Mouse (Mus musculus) ES-E14 (cell line): ENCODE measurements around the gene Ntng1. TPM values are rescaled to one million over a fixed set of nuclear protein-coding genes. Genes with fewer than 3 reads are reported as not detected.

ENCODE experiments used
- DNase-seq: peaks from one replicate; pipeline ENCODE4 v3.0.0-alpha.2; 2013; ENCODE audit warnings: low read depth, low spot score
- H3K27ac ChIP-seq: 2 replicates; pipeline ENCODE4 v1.5.1; 2012; ENCODE audit warnings: low read depth, mild to moderate bottlenecking, low read length, moderate library complexity, mixed read lengths; ENCODE audit not compliant: poor library complexity, insufficient read depth, severe bottlenecking
- H3K36me3 ChIP-seq: 2 replicates; pipeline ENCODE4 v1.6.1; 2012; ENCODE audit warnings: mild to moderate bottlenecking, low read length, moderate library complexity, mixed read lengths; ENCODE audit not compliant: control insufficient read depth, poor library complexity, insufficient read depth, severe bottlenecking
- H3K4me1 ChIP-seq, 2 experiments: fragments of 150-350 bp in 1 of 2; sonication (generic) in 1 of 2; 2 replicates each; pipeline ENCODE4 v1.6.1; 2012; ENCODE audit warnings: low read length in 2 of 2, mild to moderate bottlenecking in 1 of 2, mixed read lengths in 1 of 2; ENCODE audit not compliant: control insufficient read depth in 2 of 2, insufficient read depth in 2 of 2, poor library complexity in 1 of 2
- H3K4me3 ChIP-seq, 2 experiments: fragments of 150-350 bp in 1 of 2; sonication (generic) in 1 of 2; 2 replicates each; pipeline ENCODE4 v1.5.1; 2012; ENCODE audit warnings: low read length in 2 of 2, low read depth in 1 of 2, mild to moderate bottlenecking in 1 of 2, mixed read lengths in 1 of 2; ENCODE audit not compliant: insufficient read depth in 1 of 2, poor library complexity in 1 of 2, severe bottlenecking in 1 of 2
- H3K9ac ChIP-seq: 2 replicates; pipeline ENCODE4 v1.6.1; 2012; ENCODE audit warnings: low read depth, mild to moderate bottlenecking, low read length, mixed read lengths; ENCODE audit not compliant: poor library complexity, insufficient read depth, severe bottlenecking
- H3K9me3 ChIP-seq: fragments of 150-350 bp; sonication (generic); 2 replicates; pipeline ENCODE4 v1.6.1; 2012; ENCODE audit warnings: low read depth, mild to moderate bottlenecking, low read length; ENCODE audit not compliant: control insufficient read depth, insufficient read depth
- CHD2 ChIP-seq: IDR thresholded peaks from 2 replicates; pipeline ENCODE4 v1.6.1; 2014; ENCODE audit warnings: mild to moderate bottlenecking, low read depth, low read length, inconsistent platforms
- HCFC1 ChIP-seq: IDR thresholded peaks from 2 replicates; pipeline ENCODE4 v1.6.1; 2012; ENCODE audit warnings: low read length, inconsistent platforms, borderline replicate concordance; ENCODE audit not compliant: insufficient read depth
- MAFK ChIP-seq: IDR thresholded peaks from 2 replicates; pipeline ENCODE4 v1.6.1; 2014; ENCODE audit warnings: mild to moderate bottlenecking, low read depth, low read length, inconsistent platforms; ENCODE audit not compliant: insufficient read depth
- ZC3H11A ChIP-seq: IDR thresholded peaks from 2 replicates; pipeline ENCODE4 v1.6.1; 2012; ENCODE audit warnings: low read depth, mild to moderate bottlenecking, inconsistent platforms, low read length, borderline replicate concordance
- ZNF384 ChIP-seq: IDR thresholded peaks from 2 replicates; pipeline ENCODE4 v1.6.1; 2012; ENCODE audit warnings: low read depth, low read length, inconsistent platforms
- in situ Hi-C, 2 experiments: fragments of 600-800 bp; cut with MboI; formaldehyde crosslinking; loops; one replicate each; pipeline ENCODE4 v1.15.1; 2025; ENCODE audit warnings: low sequenced_read_pairs in 2 of 2, inconsistent platforms in 1 of 2; ENCODE audit not compliant: unreplicated experiment in 2 of 2
- total RNA-seq: library from RNA; depleted of rRNA; stranded (reverse); fragments of 300-350 nt; gene quantifications from 2 replicates; pipeline ENCODE4 v1.2.3, GENCODE M21; 2012

The Ntng1 gene
- total RNA-seq, 1 experiment: not detected

- Histone ChIP-seq H3K4me3 (no peak overlapping the region), H3K4me1 (no peaks in the 10 kb centered on the region), H3K9me3 (no peaks in the 10 kb centered on the region), H3K9ac (no peak overlapping the region), H3K27ac (no peak overlapping the region), H3K36me3 (no peaks in the 10 kb centered on the region)
- in situ Hi-C loops: no loop called here
- TF ChIP-seq HCFC1 (no peak), ZNF384 (no peak)
- DNase-seq: no peak
Observed at GRCm38 (mm10) chr3:110064709-110065256, 79.0 kb downstream of the Ntng1 start.

DNA sequence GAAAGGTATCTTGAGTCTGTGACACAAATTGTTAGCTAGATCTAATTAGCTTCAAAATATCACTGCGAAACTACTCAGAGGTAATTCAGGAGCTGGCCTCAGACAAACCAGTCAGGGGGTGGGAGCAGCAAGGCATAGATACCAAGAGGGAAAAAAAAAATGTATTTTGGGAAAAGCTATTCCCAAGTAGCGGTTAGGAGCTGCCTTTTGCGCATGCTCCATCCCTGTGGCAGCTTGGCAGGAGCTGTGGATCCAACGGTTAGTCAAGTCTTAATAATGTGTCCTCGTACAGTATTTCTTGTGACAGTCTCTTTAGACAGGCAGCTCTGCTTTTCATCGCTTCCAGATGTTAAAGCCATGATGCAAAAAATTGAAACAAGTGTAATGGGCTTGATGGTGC, 87.9 kb downstream of the Ntng1 start:
- in situ Hi-C loops: no loop called here
- TF ChIP-seq MAFK: no peak
- no peak for TF ChIP-seq CHD2
- TF ChIP-seq HCFC1: no peak
- TF ChIP-seq ZNF384: no peak
- no peak for TF ChIP-seq ZC3H11A
- no peaks in the 10 kb centered on the region for H3K36me3 ChIP-seq
- no peak overlapping the region for H3K27ac ChIP-seq
- no peak overlapping the region for H3K9ac ChIP-seq
- no peaks in the 10 kb centered on the region for H3K9me3 ChIP-seq
- no peak overlapping the region for H3K4me3 ChIP-seq
- DNase-seq: no peak
- H3K4me1 ChIP-seq: no peaks in the 10 kb centered on the region

DNA sequence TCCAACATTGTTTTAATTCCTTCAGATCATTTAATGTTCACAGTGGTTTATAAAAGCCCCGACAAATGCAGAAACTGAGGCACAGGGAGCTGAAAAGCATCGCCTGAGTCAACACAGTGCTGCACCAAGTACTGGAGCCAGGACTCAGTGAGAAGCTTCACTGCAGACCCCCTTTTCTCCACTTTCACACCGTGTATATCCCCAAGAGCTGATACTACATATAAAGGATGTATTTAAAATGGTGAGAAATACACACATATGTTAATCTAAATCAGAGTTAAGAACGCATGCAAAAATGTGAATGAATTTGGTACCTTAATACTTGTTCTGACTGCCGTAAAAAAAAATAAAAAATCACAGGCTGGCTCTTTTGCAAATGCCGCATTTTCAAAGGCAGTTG, 88.4 kb downstream of the Ntng1 start:
- no peak overlapping the region for H3K4me3 ChIP-seq
- TF ChIP-seq ZNF384 (no peak), HCFC1 (no peak), ZC3H11A (no peak), MAFK (no peak), CHD2 (no peak)
- no peak overlapping the region for H3K9ac ChIP-seq
- H3K4me1 ChIP-seq: no peaks in the 10 kb centered on the region
- no peak for DNase-seq
- in situ Hi-C loops: no loop called here
- no peaks in the 10 kb centered on the region for H3K9me3 ChIP-seq
- no peaks in the 10 kb centered on the region for H3K36me3 ChIP-seq
- H3K27ac ChIP-seq: no peak overlapping the region

GRCm38 (mm10) chr3:110054125-110054524, 89.7 kb downstream of the Ntng1 start:
- no peak for DNase-seq
- H3K4me3 ChIP-seq: no peak overlapping the region
- H3K9me3 ChIP-seq: no peaks in the 10 kb centered on the region
- no peaks in the 10 kb centered on the region for H3K36me3 ChIP-seq
- H3K9ac ChIP-seq: no peak overlapping the region
- in situ Hi-C loops: no loop called here
- TF ChIP-seq ZC3H11A: no peak
- no peak for TF ChIP-seq MAFK
- TF ChIP-seq CHD2: no peak
- TF ChIP-seq ZNF384: no peak
- TF ChIP-seq HCFC1: no peak
- H3K27ac ChIP-seq: no peak overlapping the region
- no peaks in the 10 kb centered on the region for H3K4me1 ChIP-seq

GRCm38 (mm10) chr3:110048152-110048551, 95.7 kb downstream of the Ntng1 start:
- no peak for TF ChIP-seq ZNF384
- no peak for TF ChIP-seq HCFC1
- TF ChIP-seq CHD2: no peak
- no peak for TF ChIP-seq ZC3H11A
- no peak for TF ChIP-seq MAFK
- H3K9ac ChIP-seq: no peak overlapping the region
- H3K4me1 ChIP-seq: no peaks in the 10 kb centered on the region
- in situ Hi-C loops: no loop called here
- H3K36me3 ChIP-seq: no peaks in the 10 kb centered on the region
- no peaks in the 10 kb centered on the region for H3K9me3 ChIP-seq
- no peak overlapping the region for H3K4me3 ChIP-seq
- no peak for DNase-seq
- H3K27ac ChIP-seq: no peak overlapping the region
